Mouse (Mus musculus): ENCODE measurements around the gene Lrig1.
"Not testable (repeated sequence)": the region's sequence is repeated elsewhere in the genome, so short reads cannot be mapped to it uniquely, and the experiment has no call there.

Gene Lrig1

DNA sequence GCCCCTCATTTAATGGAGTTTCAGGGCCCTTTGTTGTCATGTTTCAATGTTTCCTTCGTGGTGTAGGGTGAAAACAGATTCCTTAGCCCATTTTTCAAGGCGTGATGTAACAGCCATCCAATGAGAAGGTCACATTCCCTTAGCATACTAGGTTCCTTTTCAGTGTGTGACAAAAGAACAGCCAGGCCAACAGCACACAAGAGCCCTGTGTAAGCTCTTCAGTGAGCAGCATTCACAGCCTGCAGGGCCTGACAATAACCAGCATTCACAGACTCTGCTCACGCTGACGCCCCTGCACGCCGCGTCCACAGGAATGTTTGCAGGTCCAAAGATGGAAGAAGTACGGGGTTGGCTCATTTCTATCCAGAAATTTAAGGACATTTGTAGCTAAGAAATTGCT lies 122.0 kb downstream of the Lrig1 start:
- in situ Hi-C loops (cut with MseI, MboI): no loop called here

DNA sequence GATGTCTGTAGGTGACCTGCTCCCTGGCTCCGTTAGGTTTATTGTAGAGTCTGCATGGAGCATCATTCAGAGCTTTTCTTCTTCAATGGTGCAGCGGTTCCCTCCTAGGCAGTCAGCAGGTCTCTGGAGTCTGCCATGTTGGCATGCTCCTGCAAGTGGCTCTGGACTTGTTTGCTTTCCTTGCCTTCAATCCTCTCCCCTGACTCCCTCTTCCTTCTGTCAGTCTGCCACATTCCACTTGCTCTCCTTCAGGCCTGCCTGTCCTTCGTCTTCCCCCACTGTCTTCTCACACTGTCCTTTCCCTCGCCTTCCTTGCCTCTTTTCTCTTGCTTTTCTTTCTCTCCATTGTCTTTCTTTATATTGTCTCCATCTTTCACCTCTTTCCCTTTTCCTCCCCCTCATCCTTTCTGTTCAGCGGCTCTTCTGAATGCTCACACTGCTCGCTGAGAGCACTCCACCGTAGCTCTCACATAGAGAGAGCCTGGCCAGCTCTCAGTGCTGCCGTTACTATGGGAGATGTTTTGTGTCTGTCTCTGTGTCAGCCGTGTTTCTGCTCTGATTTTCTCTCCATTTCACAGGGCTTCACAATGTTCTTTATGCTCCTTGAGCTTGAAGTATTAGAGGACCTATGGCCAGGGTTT lies 124.3 kb downstream of the Lrig1 start:
- in situ Hi-C loops (cut with MseI, MboI): no loop called here

DNA sequence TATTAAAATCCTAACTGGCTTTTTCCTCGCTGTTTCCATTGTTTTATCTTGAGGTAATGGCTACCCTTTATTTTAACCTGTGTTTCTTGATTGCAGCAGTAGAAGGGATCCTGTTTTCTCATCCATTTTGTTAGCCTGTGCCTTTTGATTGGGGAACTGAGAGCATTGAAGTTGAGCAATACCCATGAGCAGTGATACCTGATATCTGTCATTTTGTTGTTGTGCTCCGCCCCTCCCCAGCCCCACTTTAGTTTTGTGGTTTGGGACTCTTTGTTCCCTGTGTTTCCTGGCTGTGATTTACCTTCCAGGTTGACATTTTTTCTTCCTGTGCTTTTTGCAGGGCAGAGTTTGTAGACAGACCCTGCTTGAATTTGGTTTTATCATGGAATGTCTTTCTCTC lies 131.9 kb downstream of the Lrig1 start:
- in situ Hi-C loops (cut with MseI, MboI): no loop called here

DNA sequence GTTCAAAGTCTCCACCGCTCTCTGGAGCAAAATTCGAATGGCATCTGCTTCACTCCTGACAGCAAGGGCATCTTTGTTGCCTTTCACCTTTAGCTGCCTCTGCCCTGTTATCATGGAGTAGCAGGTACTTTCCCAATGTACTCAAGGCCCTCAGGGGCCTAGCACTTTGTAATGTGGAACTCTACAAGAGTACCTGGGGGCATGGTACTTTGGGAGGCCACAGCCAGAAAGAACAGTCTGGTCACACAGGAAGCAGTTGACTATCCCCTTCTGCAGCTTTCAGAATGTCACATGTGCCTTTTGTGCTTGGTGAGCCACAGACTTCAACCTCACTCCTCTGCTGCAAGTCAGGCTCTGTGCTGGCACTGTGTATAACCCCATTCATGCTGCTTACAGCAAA lies 134.2 kb downstream of the Lrig1 start:
- in situ Hi-C loops (cut with MseI, MboI): no loop called here

DNA sequence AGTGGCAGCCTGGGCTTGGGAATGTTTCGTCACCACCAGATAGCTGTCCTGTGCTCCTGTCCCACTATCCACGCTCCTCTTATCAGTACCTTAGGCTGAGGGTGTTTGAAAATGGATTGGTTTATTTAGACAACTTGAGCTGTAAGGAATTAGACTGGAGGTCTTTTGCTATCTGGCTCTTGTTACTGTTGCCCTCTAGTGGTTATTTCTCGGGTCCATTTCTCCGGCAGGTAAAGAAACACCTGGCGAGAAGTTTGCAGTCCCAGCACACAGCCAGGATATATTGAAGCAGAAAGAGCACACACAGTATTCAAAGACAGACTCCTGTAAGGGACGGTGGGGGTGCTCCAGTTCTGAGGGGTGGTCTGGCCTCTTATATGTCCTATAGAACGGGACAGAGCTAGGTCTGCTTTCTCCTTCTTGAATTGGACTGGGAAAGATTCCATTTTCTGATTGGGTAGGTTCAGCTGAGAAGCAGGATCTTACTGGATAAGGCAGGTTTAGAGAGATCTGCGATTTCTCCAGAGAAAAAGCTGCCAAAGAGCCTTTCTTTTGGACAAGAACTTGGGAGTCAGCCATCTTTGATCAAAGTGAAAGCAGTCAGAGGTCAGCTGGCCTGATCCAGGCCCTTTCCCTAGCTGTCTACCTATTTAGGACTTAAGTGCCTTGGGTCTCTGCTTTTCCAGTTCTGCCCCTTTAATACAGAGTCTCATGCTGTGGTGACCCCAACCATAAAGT lies 136.6 kb downstream of the Lrig1 start:
- in situ Hi-C loops (cut with MseI, MboI): no loop called here

DNA sequence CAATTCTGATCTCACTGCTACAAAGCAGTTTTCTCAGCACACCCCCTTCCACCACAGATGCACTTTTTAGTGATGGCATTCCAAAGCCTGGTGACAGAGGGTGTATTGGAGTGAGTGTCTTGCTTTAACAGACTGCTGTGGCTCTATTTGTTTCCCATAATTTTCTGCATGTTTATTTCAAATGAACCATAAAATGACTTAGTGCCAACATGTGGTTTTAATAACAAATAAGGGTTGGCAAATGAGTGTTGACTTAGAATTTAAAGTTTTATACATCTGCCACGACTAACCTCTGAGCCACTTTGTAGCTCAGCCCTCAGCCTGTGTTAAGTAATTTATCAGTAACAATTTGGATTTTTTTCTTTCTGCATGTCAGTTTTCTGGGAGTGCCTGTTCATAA lies 138.6 kb downstream of the Lrig1 start:
- in situ Hi-C loops (cut with MseI, MboI): no loop called here

DNA sequence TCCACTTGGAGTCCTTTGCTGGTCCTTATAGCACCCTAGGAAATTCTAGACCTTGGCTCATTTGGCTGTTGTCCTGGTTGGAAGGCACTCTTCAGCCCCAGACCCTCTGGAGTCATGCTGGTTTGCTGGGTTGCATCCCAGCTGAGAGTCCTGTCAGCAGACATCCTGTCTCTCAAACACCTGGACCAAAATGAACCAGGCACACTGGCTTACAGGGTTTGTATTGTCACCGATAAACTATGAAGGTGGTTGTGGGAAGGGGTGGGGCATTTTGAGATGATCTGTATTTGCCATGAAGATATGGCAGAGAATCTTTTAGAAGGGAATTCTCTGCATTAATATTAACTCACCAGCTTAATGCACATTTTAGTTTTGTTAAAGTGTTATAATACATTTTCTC lies 139.1 kb downstream of the Lrig1 start:
- in situ Hi-C loops (cut with MseI, MboI): no loop called here

DNA sequence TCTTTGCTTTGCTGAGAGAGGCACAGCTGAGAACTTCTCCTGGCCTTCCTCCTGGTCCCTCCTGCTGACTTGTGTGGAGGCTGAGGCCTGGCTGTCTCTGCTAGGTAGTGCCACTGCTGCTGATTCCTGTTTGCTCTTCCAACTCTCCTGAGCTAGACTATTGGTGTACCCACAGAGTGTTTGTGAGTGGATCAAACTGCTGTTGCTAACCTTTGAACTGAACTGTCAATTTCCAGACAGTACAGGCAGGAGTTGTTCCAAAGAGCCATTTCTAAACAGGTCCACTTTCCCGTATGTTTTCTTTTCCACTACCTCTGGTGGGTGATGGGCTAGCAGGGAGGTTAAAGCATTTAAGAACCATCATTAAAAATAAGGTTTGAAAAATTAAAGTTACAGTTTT lies 141.4 kb downstream of the Lrig1 start:
- in situ Hi-C loops (cut with MseI, MboI): not testable (repeated sequence)
